Comparison of ENCODE assay signal across 7 mouse cellular contexts in the genomic region with DNA sequence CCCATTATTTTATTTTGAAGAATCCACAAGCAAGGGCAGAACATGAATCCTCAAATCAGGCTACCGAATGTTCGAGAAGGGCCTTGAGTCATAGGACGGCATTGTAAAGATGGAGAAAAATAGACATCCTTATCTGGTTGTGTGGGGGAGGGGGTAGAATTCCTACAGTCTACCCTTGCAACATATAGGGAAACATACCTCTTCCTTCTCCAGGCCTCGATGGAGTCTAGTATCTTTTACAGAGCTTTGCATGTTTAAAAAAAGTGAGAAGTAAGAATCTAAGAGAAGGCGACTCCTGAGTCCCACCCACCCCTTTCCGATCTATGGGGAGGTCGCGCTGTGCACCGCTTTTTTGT. TPM values are rescaled to one million over a fixed set of nuclear protein-coding genes. Genes with fewer than 3 reads are reported as not detected.
DNase-seq lines count a peak whose midpoint lies in the region; ATAC-seq and TF ChIP-seq lines count a peak whose summit lies in the region.

No protein-coding gene starts in this region.

- no peak for TF ChIP-seq CTCF in hindbrain, postnatal 0 days (IDR thresholded peaks at IDR 0.05; ENCODE audit: low read depth)

- no peaks in the 10 kb centered on the region for H3K27me3 ChIP-seq in embryonic facial prominence, embryonic 15.5 days
- no peaks in the 10 kb centered on the region for H3K27me3 ChIP-seq in hindbrain, postnatal 0 days (ENCODE audit: insufficient read depth, low read length)
- no peaks in the 10 kb centered on the region for H3K27me3 ChIP-seq in neural tube, embryonic 12.5 days (replicated peaks)

- intact Hi-C loops in left cerebral cortex, postnatal 25 days (cut with DNase I), result loop anchor here (2.0 kb wide), 1 partner anchor 80 kb away; a partner anchor contains a TSS
- intact Hi-C loops in left cerebral cortex, postnatal 36 days (cut with DNase I), result loop anchor here (2.0 kb wide), 1 partner anchor 80 kb away; a partner anchor contains a TSS

- peak overlapping the region; percentile 83 for H3K4me3 ChIP-seq in embryonic facial prominence, embryonic 15.5 days (replicated peaks)
- peak overlapping the region; percentile 92 for H3K4me3 ChIP-seq in hindbrain, postnatal 0 days (ENCODE audit: low read length)
- H3K4me3 ChIP-seq in neural tube, embryonic 12.5 days, result peak overlapping the region; percentile 82

- peaks cover 6% of the 10 kb centered on the region; the same call in 1 of the 2 replicates for H3K4me1 ChIP-seq in embryonic facial prominence, embryonic 15.5 days
- no peaks in the 10 kb centered on the region for H3K4me1 ChIP-seq in hindbrain, postnatal 0 days (ENCODE audit: insufficient read depth, low read length)
- H3K4me1 ChIP-seq in neural tube, embryonic 12.5 days, result 0 out of 2 replicates have a peak, but pooled peaks cover 2% of the 10 kb centered on the region

- H3K9me3 ChIP-seq in embryonic facial prominence, embryonic 15.5 days (replicated peaks), result no peaks in the 10 kb centered on the region
- H3K9me3 ChIP-seq in hindbrain, postnatal 0 days (ENCODE audit: low read length), result no peaks in the 10 kb centered on the region
- no peaks in the 10 kb centered on the region for H3K9me3 ChIP-seq in neural tube, embryonic 12.5 days

- peak; percentile 32 to 40 for DNase-seq in left cerebral cortex, postnatal 25 days (ENCODE audit: low spot score in 2 of 2)
- no peak for DNase-seq in left cerebral cortex, postnatal 36 days (ENCODE audit: low spot score in 2 of 2)
- DNase-seq in hindbrain, postnatal 0 days (ENCODE audit: low spot score), result peak; percentile 41
- DNase-seq in frontal cortex, postnatal 25 days (ENCODE audit: low spot score in 2 of 2), result no peak
- no peak for DNase-seq in spleen, postnatal 14 days (ENCODE audit: low spot score in 2 of 2)

- peak overlapping the region; percentile 78 for H3K4me2 ChIP-seq in embryonic facial prominence, embryonic 15.5 days (replicated peaks)
- peak overlapping the region; percentile 75 for H3K4me2 ChIP-seq in hindbrain, postnatal 0 days (ENCODE audit: low read depth, low read length)
- peak overlapping the region; percentile 85 for H3K4me2 ChIP-seq in neural tube, embryonic 12.5 days (replicated peaks)

- ATAC-seq in embryonic facial prominence, embryonic 15.5 days (ENCODE audit: insufficient number of reproducible peaks, low FRiP score, low TSS enrichment, low read depth), result no peak
- ATAC-seq in hindbrain, postnatal 0 days, result peak; percentile 44
- no peak for ATAC-seq in neural tube, embryonic 12.5 days (ENCODE audit: low FRiP score, low read depth)

- peak overlapping the region; percentile 59 for H3K9ac ChIP-seq in embryonic facial prominence, embryonic 15.5 days
- H3K9ac ChIP-seq in hindbrain, postnatal 0 days (replicated peaks; ENCODE audit: low read length), result peak overlapping the region; percentile 87
- peak overlapping the region; percentile 83 for H3K9ac ChIP-seq in neural tube, embryonic 12.5 days

- WGBS in embryonic facial prominence, embryonic 15.5 days, result 8% methylated on average over 9 of the region's 9 CpGs
- 4% methylated on average over 9 of the region's 9 CpGs for WGBS in hindbrain, postnatal 0 days
- 5% methylated on average over 9 of the region's 9 CpGs for WGBS in neural tube, embryonic 12.5 days

- H3K27ac ChIP-seq in embryonic facial prominence, embryonic 15.5 days (replicated peaks), result peak overlapping the region; percentile 91
- peak overlapping the region; percentile 93 for H3K27ac ChIP-seq in hindbrain, postnatal 0 days
- peak overlapping the region; percentile 70; the same call in 1 of the 2 replicates for H3K27ac ChIP-seq in neural tube, embryonic 12.5 days

- H3K36me3 ChIP-seq in embryonic facial prominence, embryonic 15.5 days, result no peaks in the 10 kb centered on the region
- no peaks in the 10 kb centered on the region for H3K36me3 ChIP-seq in hindbrain, postnatal 0 days (ENCODE audit: insufficient read depth, low read length)
- H3K36me3 ChIP-seq in neural tube, embryonic 12.5 days, result no peaks in the 10 kb centered on the region

RNA-seq across cellular contexts. Expression of a gene that starts 0.4 kb away (rescaled TPM):
- 10 to 100 TPM; 34.7 to 34.9 TPM for total RNA-seq in left cerebral cortex, postnatal 25 days (2021)
- 10 to 100 TPM; 30.5 to 34.6 TPM for total RNA-seq in left cerebral cortex, postnatal 36 days (2021)
- polyA plus RNA-seq in embryonic facial prominence, embryonic 15.5 days (2015; fragmentation: Nextera tagmentation; extraction: Ambion mirVana), result 6.5 and 6.7 TPM in 2 replicates
- total RNA-seq in hindbrain, postnatal 0 days (2014; rRNA removed), result 8.5 and 10.5 TPM in 2 replicates
- 13.1 and 14.2 TPM in 2 replicates for polyA plus RNA-seq in hindbrain, postnatal 0 days (2015; fragmentation: Nextera tagmentation; extraction: Ambion mirVana)
- polyA plus RNA-seq in neural tube, embryonic 12.5 days (2016; fragmentation: Nextera tagmentation; extraction: Ambion mirVana), result 7.0 and 10.7 TPM in 2 replicates

Comparison
In these comparisons a context has a peak if more than half of its experiments do, and no peak if none do; other contexts are left out.
1. DNase-seq: peak in left cerebral cortex, postnatal 25 days (2 of 2) and hindbrain, postnatal 0 days (single experiment); none in left cerebral cortex, postnatal 36 days (0 of 2), frontal cortex, postnatal 25 days (0 of 2) and spleen, postnatal 14 days (0 of 2).
2. Peak in every context shown above with its lines, with median percentiles within 50 percentile points of each other: H3K27ac ChIP-seq, H3K4me2 ChIP-seq, H3K4me3 ChIP-seq and H3K9ac ChIP-seq.